Mouse (Mus musculus) kidney, adult 2 months (tissue): ENCODE measurements around the gene Ppp1r14b.

Experiments used
- CTCF ChIP-seq: fragments of 200-500 bp; conservative IDR thresholded peaks from 2 replicates; pipeline ENCODE4 v1.5.1; 2011; ENCODE audit warnings: low read depth, mild to moderate bottlenecking, control low read depth, low read length, moderate library complexity, mixed read lengths; ENCODE audit not compliant: insufficient read depth, insufficient read length
- POLR2A ChIP-seq: fragments of 200-500 bp; IDR thresholded peaks from one replicate; pipeline ENCODE4 v1.6.1; 2011; ENCODE audit warnings: low read depth, low read length, control low read depth

- TF ChIP-seq POLR2A (no peak), CTCF (no peak)
Observed at GRCm38 (mm10) chr19:6983621-6984020, 8.9 kb downstream of the Ppp1r14b start.
